Mouse (Mus musculus): ENCODE measurements around the gene Fbxo28.
"Not testable (repeated sequence)": the region's sequence is repeated elsewhere in the genome, so short reads cannot be mapped to it uniquely, and the experiment has no call there.

Fbxo28 gene

GRCm38 (mm10) chr1:182340281-182340680, 1.1 kb downstream of the Fbxo28 start:
- no peak for DNase-seq

- no peak for DNase-seq
Observed at GRCm38 (mm10) chr1:182338961-182339565, 2.4 kb downstream of the Fbxo28 start.

GRCm38 (mm10) chr1:182333766-182334437, 7.5 kb downstream of the Fbxo28 start:
- DNase-seq, result no peak

- DNase-seq, result no peak
Observed at GRCm38 (mm10) chr1:182332090-182333034, 9.1 kb downstream of the Fbxo28 start.

- no peak for DNase-seq
Observed at GRCm38 (mm10) chr1:182325919-182326318, 15.5 kb downstream of the Fbxo28 start.

- DNase-seq, result no peak
Observed at GRCm38 (mm10) chr1:182324552-182324951, 16.9 kb downstream of the Fbxo28 start.

- DNase-seq, result no peak
Observed at GRCm38 (mm10) chr1:182323139-182323538, 18.3 kb downstream of the Fbxo28 start.

- DNase-seq, result no peak
Observed at GRCm38 (mm10) chr1:182314201-182314600, 27.2 kb downstream of the Fbxo28 start.

GRCm38 (mm10) chr1:182313181-182313580, 28.2 kb downstream of the Fbxo28 start:
- DNase-seq, result no peak

GRCm38 (mm10) chr1:182311376-182311775, 30.1 kb downstream of the Fbxo28 start:
- DNase-seq, result peak; percentile 9

- DNase-seq, result no peak
Observed at GRCm38 (mm10) chr1:182310316-182310715, 31.1 kb downstream of the Fbxo28 start.

GRCm38 (mm10) chr1:182309403-182309802, 32.0 kb downstream of the Fbxo28 start:
- no peak for DNase-seq

- no peak for DNase-seq
Observed at GRCm38 (mm10) chr1:182302916-182303315, 38.5 kb downstream of the Fbxo28 start.

- no peak for DNase-seq
Observed at GRCm38 (mm10) chr1:182302176-182302870, 39.1 kb downstream of the Fbxo28 start.

- no peak for DNase-seq
Observed at GRCm38 (mm10) chr1:182297821-182298220, 43.6 kb downstream of the Fbxo28 start.

GRCm38 (mm10) chr1:182297246-182297645, 44.2 kb downstream of the Fbxo28 start:
- DNase-seq, result no peak

- no peak for DNase-seq
Observed at GRCm38 (mm10) chr1:182296816-182297215, 44.6 kb downstream of the Fbxo28 start.

- no peak for DNase-seq
Observed at GRCm38 (mm10) chr1:182296141-182296540, 45.3 kb downstream of the Fbxo28 start.

GRCm38 (mm10) chr1:182292291-182292690, 49.1 kb downstream of the Fbxo28 start:
- DNase-seq, result no peak

GRCm38 (mm10) chr1:182290741-182291140, 50.7 kb downstream of the Fbxo28 start:
- not testable (repeated sequence) for DNase-seq

GRCm38 (mm10) chr1:182289781-182290180, 51.6 kb downstream of the Fbxo28 start:
- no peak for DNase-seq

GRCm38 (mm10) chr1:182288601-182289000, 52.8 kb downstream of the Fbxo28 start:
- DNase-seq, result no peak

- no peak for DNase-seq
Observed at GRCm38 (mm10) chr1:182287781-182288180, 53.6 kb downstream of the Fbxo28 start.
